Mouse (Mus musculus) kidney, adult 8-10 months (tissue): ENCODE results near the gene Slc39a11.
A peak's percentile ranks its signal among the peaks of the same experiment; 100 is the strongest.
"Not testable (repeated sequence)": the region's sequence is repeated elsewhere in the genome, so short reads cannot be mapped to it uniquely, and the experiment has no call there.

Experiments
- DNase-seq, 2 experiments: peaks; one replicate each; pipeline ENCODE4 v3.0.0; 2022

Gene Slc39a11

GRCm38 (mm10) chr11:113595144-113595543 is 54.7 kb downstream of the Slc39a11 start:
- DNase-seq, result no peak

GRCm38 (mm10) chr11:113588936-113589335 is 60.9 kb downstream of the Slc39a11 start:
- DNase-seq, result no peak

GRCm38 (mm10) chr11:113586423-113586822 is 63.5 kb downstream of the Slc39a11 start:
- no peak for DNase-seq

- no peak for DNase-seq
Observed at GRCm38 (mm10) chr11:113583879-113584661, 65.8 kb downstream of the Slc39a11 start.

- DNase-seq, result no peak
Observed at GRCm38 (mm10) chr11:113577221-113577620, 72.7 kb downstream of the Slc39a11 start.

GRCm38 (mm10) chr11:113572641-113573040 is 77.2 kb downstream of the Slc39a11 start:
- no peak for DNase-seq

GRCm38 (mm10) chr11:113571616-113572015 is 78.3 kb downstream of the Slc39a11 start:
- DNase-seq, result no peak

- DNase-seq, result no peak
Observed at GRCm38 (mm10) chr11:113568999-113569398, 80.9 kb downstream of the Slc39a11 start.

GRCm38 (mm10) chr11:113567926-113568325 is 82.0 kb downstream of the Slc39a11 start:
- not testable (repeated sequence) for DNase-seq

- DNase-seq, result peak; percentile 77 to 83
Observed at GRCm38 (mm10) chr11:113565006-113565995, 84.6 kb downstream of the Slc39a11 start.

- peak; percentile 49 to 54 for DNase-seq
Observed at GRCm38 (mm10) chr11:113562326-113562725, 87.6 kb downstream of the Slc39a11 start.

- no peak for DNase-seq
Observed at GRCm38 (mm10) chr11:113560150-113560549, 89.7 kb downstream of the Slc39a11 start.

- DNase-seq, result no peak
Observed at GRCm38 (mm10) chr11:113558505-113558904, 91.4 kb downstream of the Slc39a11 start.

- no peak for DNase-seq
Observed at GRCm38 (mm10) chr11:113556142-113556541, 93.7 kb downstream of the Slc39a11 start.

GRCm38 (mm10) chr11:113554701-113555360 is 95.0 kb downstream of the Slc39a11 start:
- DNase-seq, result no peak

- no peak for DNase-seq
Observed at GRCm38 (mm10) chr11:113554194-113554593, 95.7 kb downstream of the Slc39a11 start.

GRCm38 (mm10) chr11:113553605-113554004 is 96.3 kb downstream of the Slc39a11 start:
- no peak for DNase-seq

- no peak for DNase-seq
Observed at GRCm38 (mm10) chr11:113552539-113552938, 97.3 kb downstream of the Slc39a11 start.

- peak; percentile 15 to 48 for DNase-seq
Observed at GRCm38 (mm10) chr11:113546217-113546877, 103.5 kb downstream of the Slc39a11 start.

- no peak for DNase-seq
Observed at GRCm38 (mm10) chr11:113544017-113544640, 105.8 kb downstream of the Slc39a11 start.

GRCm38 (mm10) chr11:113541073-113541472 is 108.8 kb downstream of the Slc39a11 start:
- DNase-seq, result no peak
